Mouse (Mus musculus): ENCODE measurements around the gene Als2. TPM values are rescaled to one million over a fixed set of nuclear protein-coding genes. Genes with fewer than 3 reads are reported as not detected.

The Als2 gene
- polyA plus RNA-seq, 1 experiment from 2014 or later = 19.2 TPM

- no peak overlapping the region for H3K4me2 ChIP-seq (ENCODE audit: low read depth, low read length)
- no peaks in the 10 kb centered on the region for H3K4me1 ChIP-seq (ENCODE audit: control insufficient read depth, insufficient read depth, low read length)
- ATAC-seq (ENCODE audit: low read depth) = no peak
- 89% methylated on average over 10 of the region's 10 CpGs for WGBS
- no peaks in the 10 kb centered on the region for H3K27me3 ChIP-seq (ENCODE audit: control insufficient read depth, insufficient read depth, low read length)
- no peak overlapping the region for H3K4me3 ChIP-seq (ENCODE audit: low read depth, low read length)
- peaks cover 39% of the 10 kb centered on the region; the same call in 1 of the 2 replicates for H3K36me3 ChIP-seq (ENCODE audit: control insufficient read depth, insufficient read depth, low read length)
- no peak overlapping the region for H3K9ac ChIP-seq (replicated peaks; ENCODE audit: low read depth, low read length)
- no peaks in the 10 kb centered on the region for H3K9me3 ChIP-seq (ENCODE audit: control insufficient read depth, low read length)
- H3K27ac ChIP-seq (ENCODE audit: low read depth, low read length) = no peak overlapping the region
These were observed 62.3 kb downstream of the Als2 start for GRCm38 (mm10) chr1:59174514-59175373.

- 92% methylated on average over 5 of the region's 5 CpGs for WGBS
- Histone ChIP-seq H3K4me2 (ENCODE audit: low read depth, low read length) (no peak overlapping the region), H3K27ac (ENCODE audit: low read depth, low read length) (no peak overlapping the region), H3K9me3 (ENCODE audit: control insufficient read depth, low read length) (no peaks in the 10 kb centered on the region), H3K36me3 (ENCODE audit: control insufficient read depth, insufficient read depth, low read length) (peaks cover 26% of the 10 kb centered on the region; the same call in 1 of the 2 replicates), H3K9ac (replicated peaks; ENCODE audit: low read depth, low read length) (no peak overlapping the region), H3K4me1 (ENCODE audit: control insufficient read depth, insufficient read depth, low read length) (no peaks in the 10 kb centered on the region), H3K4me3 (ENCODE audit: low read depth, low read length) (no peak overlapping the region), H3K27me3 (ENCODE audit: control insufficient read depth, insufficient read depth, low read length) (no peaks in the 10 kb centered on the region)
- no peak for ATAC-seq (ENCODE audit: low read depth)
These were observed 64.0 kb downstream of the Als2 start for GRCm38 (mm10) chr1:59173023-59173422.

- ATAC-seq (ENCODE audit: low read depth) = no peak
- H3K4me3 ChIP-seq (ENCODE audit: low read depth, low read length) = no peak overlapping the region
- H3K27me3 ChIP-seq (ENCODE audit: control insufficient read depth, insufficient read depth, low read length) = no peaks in the 10 kb centered on the region
- no peak overlapping the region for H3K27ac ChIP-seq (ENCODE audit: low read depth, low read length)
- peaks cover 30% of the 10 kb centered on the region for H3K36me3 ChIP-seq (ENCODE audit: control insufficient read depth, insufficient read depth, low read length)
- no peaks in the 10 kb centered on the region for H3K4me1 ChIP-seq (ENCODE audit: control insufficient read depth, insufficient read depth, low read length)
- H3K9ac ChIP-seq (replicated peaks; ENCODE audit: low read depth, low read length) = no peak overlapping the region
- H3K4me2 ChIP-seq (ENCODE audit: low read depth, low read length) = no peak overlapping the region
- WGBS = 84% methylated on average over 5 of the region's 5 CpGs
- no peaks in the 10 kb centered on the region for H3K9me3 ChIP-seq (ENCODE audit: control insufficient read depth, low read length)
These were observed 65.2 kb downstream of the Als2 start for GRCm38 (mm10) chr1:59171875-59172274.

GRCm38 (mm10) chr1:59170290-59170689 lies 66.7 kb downstream of the Als2 start:
- 89% methylated on average over 8 of the region's 8 CpGs for WGBS
- Histone ChIP-seq H3K4me3 (ENCODE audit: low read depth, low read length) (no peak overlapping the region), H3K27me3 (ENCODE audit: control insufficient read depth, insufficient read depth, low read length) (no peaks in the 10 kb centered on the region), H3K36me3 (ENCODE audit: control insufficient read depth, insufficient read depth, low read length) (peaks cover 29% of the 10 kb centered on the region), H3K4me1 (ENCODE audit: control insufficient read depth, insufficient read depth, low read length) (no peaks in the 10 kb centered on the region), H3K9me3 (ENCODE audit: control insufficient read depth, low read length) (no peaks in the 10 kb centered on the region), H3K4me2 (ENCODE audit: low read depth, low read length) (no peak overlapping the region), H3K27ac (ENCODE audit: low read depth, low read length) (no peak overlapping the region), H3K9ac (replicated peaks; ENCODE audit: low read depth, low read length) (no peak overlapping the region)
- no peak for ATAC-seq (ENCODE audit: low read depth)

- Histone ChIP-seq H3K27me3 (ENCODE audit: control insufficient read depth, insufficient read depth, low read length) (no peaks in the 10 kb centered on the region), H3K36me3 (ENCODE audit: control insufficient read depth, insufficient read depth, low read length) (peaks cover 23% of the 10 kb centered on the region), H3K27ac (ENCODE audit: low read depth, low read length) (no peak overlapping the region), H3K9me3 (ENCODE audit: control insufficient read depth, low read length) (no peaks in the 10 kb centered on the region), H3K4me1 (ENCODE audit: control insufficient read depth, insufficient read depth, low read length) (no peaks in the 10 kb centered on the region), H3K4me2 (ENCODE audit: low read depth, low read length) (no peak overlapping the region), H3K4me3 (ENCODE audit: low read depth, low read length) (no peak overlapping the region), H3K9ac (replicated peaks; ENCODE audit: low read depth, low read length) (no peak overlapping the region)
- 82% methylated on average over 6 of the region's 6 CpGs for WGBS
- ATAC-seq (ENCODE audit: low read depth) = no peak
These were observed 67.4 kb downstream of the Als2 start for GRCm38 (mm10) chr1:59169586-59169985.

GRCm38 (mm10) chr1:59168556-59168955 lies 68.5 kb downstream of the Als2 start:
- no peak overlapping the region for H3K4me2 ChIP-seq (ENCODE audit: low read depth, low read length)
- WGBS = 89% methylated on average over 2 of the region's 2 CpGs
- H3K36me3 ChIP-seq (ENCODE audit: control insufficient read depth, insufficient read depth, low read length) = peaks cover 25% of the 10 kb centered on the region
- H3K9ac ChIP-seq (replicated peaks; ENCODE audit: low read depth, low read length) = no peak overlapping the region
- H3K4me1 ChIP-seq (ENCODE audit: control insufficient read depth, insufficient read depth, low read length) = no peaks in the 10 kb centered on the region
- H3K4me3 ChIP-seq (ENCODE audit: low read depth, low read length) = no peak overlapping the region
- ATAC-seq (ENCODE audit: low read depth) = no peak
- H3K27me3 ChIP-seq (ENCODE audit: control insufficient read depth, insufficient read depth, low read length) = no peaks in the 10 kb centered on the region
- no peaks in the 10 kb centered on the region for H3K9me3 ChIP-seq (ENCODE audit: control insufficient read depth, low read length)
- H3K27ac ChIP-seq (ENCODE audit: low read depth, low read length) = no peak overlapping the region

- H3K9ac ChIP-seq (replicated peaks; ENCODE audit: low read depth, low read length) = no peak overlapping the region
These were observed 69.2 kb downstream of the Als2 start for GRCm38 (mm10) chr1:59167654-59168425.

GRCm38 (mm10) chr1:59166232-59166905 lies 70.7 kb downstream of the Als2 start:
- Histone ChIP-seq H3K4me1 (ENCODE audit: control insufficient read depth, insufficient read depth, low read length) (no peaks in the 10 kb centered on the region), H3K4me3 (ENCODE audit: low read depth, low read length) (no peak overlapping the region), H3K9me3 (ENCODE audit: control insufficient read depth, low read length) (no peaks in the 10 kb centered on the region), H3K27ac (ENCODE audit: low read depth, low read length) (no peak overlapping the region), H3K36me3 (ENCODE audit: control insufficient read depth, insufficient read depth, low read length) (peaks cover 24% of the 10 kb centered on the region), H3K9ac (replicated peaks; ENCODE audit: low read depth, low read length) (no peak overlapping the region), H3K4me2 (ENCODE audit: low read depth, low read length) (no peak overlapping the region), H3K27me3 (ENCODE audit: control insufficient read depth, insufficient read depth, low read length) (no peaks in the 10 kb centered on the region)
- WGBS = 89% methylated on average over 9 of the region's 9 CpGs
- no peak for ATAC-seq (ENCODE audit: low read depth)

More at GRCm38 (mm10) chr1:59167654-59168425, 69.2 kb downstream of the Als2 start:
- no peaks in the 10 kb centered on the region for H3K9me3 ChIP-seq (ENCODE audit: control insufficient read depth, low read length)
- ATAC-seq (ENCODE audit: low read depth) = no peak
- WGBS = 89% methylated on average over 4 of the region's 4 CpGs
- H3K4me2 ChIP-seq (ENCODE audit: low read depth, low read length) = no peak overlapping the region
- peaks cover 30% of the 10 kb centered on the region for H3K36me3 ChIP-seq (ENCODE audit: control insufficient read depth, insufficient read depth, low read length)
- no peak overlapping the region for H3K27ac ChIP-seq (ENCODE audit: low read depth, low read length)
- no peak overlapping the region for H3K4me3 ChIP-seq (ENCODE audit: low read depth, low read length)
- H3K27me3 ChIP-seq (ENCODE audit: control insufficient read depth, insufficient read depth, low read length) = no peaks in the 10 kb centered on the region
- no peaks in the 10 kb centered on the region for H3K4me1 ChIP-seq (ENCODE audit: control insufficient read depth, insufficient read depth, low read length)
